Mouse (Mus musculus) urinary bladder, postnatal 14 days (tissue): Measurements from ENCODE around the gene Gpx3.
"Not testable (repeated sequence)": the region's sequence is repeated elsewhere in the genome, so short reads cannot be mapped to it uniquely, and the experiment has no call there.

ENCODE experiments used
- DNase-seq: peaks from one replicate; pipeline ENCODE4 v3.0.0; 2021; ENCODE audit warnings: low spot score

The Gpx3 gene

GRCm38 (mm10) chr11:54939501-54939900 lies 37.2 kb downstream of the Gpx3 start:
- DNase-seq: no peak

- no peak for DNase-seq
These were observed 37.8 kb downstream of the Gpx3 start for GRCm38 (mm10) chr11:54940056-54940455.

GRCm38 (mm10) chr11:54944702-54945101 lies 42.4 kb downstream of the Gpx3 start:
- DNase-seq: no peak

DNA sequence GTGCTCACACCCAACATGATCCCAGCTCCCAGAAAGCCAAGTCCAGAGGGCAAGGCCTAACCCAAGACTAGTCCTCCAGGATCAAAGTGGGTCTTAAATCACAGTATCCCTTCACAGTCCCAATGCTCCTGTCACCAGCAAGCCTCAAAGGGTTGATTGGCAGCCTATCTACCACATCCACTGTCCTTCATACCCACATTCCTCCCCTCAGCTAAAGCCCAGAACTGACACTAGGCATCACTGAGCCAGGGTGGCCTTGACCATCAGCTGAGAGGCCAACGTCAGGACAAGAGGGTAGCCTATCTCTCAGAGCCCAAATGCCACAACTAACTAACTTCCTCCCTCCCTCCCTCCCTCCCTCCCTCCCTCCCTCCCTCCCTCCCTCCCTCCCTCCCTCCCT lies 47.5 kb downstream of the Gpx3 start:
- DNase-seq: no peak

DNA sequence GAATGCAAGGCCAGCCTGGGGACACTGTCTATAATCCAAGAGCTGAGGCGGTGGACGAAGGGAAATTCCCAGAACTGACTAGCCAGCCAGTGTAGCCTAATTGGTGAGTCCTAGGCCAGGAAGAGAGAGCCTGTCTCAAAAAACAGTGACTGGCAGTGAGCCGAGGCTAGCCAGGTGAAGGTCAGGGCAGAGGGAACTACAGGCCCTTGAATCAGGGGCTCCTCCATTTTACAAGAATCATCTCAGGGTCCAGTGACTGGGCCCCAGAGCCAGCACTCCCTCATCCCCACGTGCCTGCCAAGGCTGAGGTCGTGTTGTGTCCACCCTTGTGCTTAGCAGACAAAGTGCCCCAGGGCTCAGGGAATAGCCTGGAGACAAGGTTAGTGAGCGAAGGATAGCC lies 48.4 kb downstream of the Gpx3 start:
- no peak for DNase-seq

DNA sequence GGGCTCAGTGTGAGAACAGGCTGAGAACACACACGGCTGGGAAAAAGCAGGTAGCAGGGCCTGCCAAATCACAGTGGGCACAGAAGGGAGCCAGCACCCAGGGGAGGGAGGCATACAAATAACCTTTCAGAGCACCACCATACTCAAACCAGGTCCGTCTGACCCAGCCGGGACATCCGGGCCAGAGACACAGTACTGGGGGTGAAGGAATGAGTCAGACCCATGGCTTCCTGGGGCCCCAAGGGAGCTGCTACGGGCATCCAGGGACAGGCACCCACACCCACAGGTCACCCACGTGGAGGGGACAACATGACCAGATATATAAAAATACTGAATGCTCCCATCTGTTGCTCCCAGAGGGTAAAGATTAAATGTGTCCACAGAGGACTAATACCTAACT lies 50.4 kb downstream of the Gpx3 start:
- DNase-seq: no peak

- DNase-seq: no peak
These were observed 51.8 kb downstream of the Gpx3 start for GRCm38 (mm10) chr11:54953993-54954446.

- DNase-seq: no peak
These were observed 52.5 kb downstream of the Gpx3 start for GRCm38 (mm10) chr11:54954716-54955115.

DNA sequence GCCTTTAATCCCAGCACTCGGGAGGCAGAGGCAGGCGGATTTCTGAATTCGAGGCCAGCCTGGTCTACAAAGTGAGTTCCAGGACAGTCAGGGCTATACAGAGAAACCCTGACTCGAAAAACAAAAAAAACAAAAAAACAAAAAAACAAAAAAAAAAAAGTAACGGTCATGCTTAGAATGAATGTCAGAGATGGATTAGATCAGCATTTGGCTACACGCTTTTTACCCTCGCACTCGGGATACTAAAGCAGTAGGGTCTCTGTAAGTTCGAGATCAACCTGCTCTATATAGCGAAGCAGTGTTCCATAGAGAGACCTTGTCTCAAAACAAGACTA lies 53.1 kb downstream of the Gpx3 start:
- not testable (repeated sequence) for DNase-seq

GRCm38 (mm10) chr11:54955735-54956480 lies 53.7 kb downstream of the Gpx3 start:
- DNase-seq: peak; percentile 99

DNA sequence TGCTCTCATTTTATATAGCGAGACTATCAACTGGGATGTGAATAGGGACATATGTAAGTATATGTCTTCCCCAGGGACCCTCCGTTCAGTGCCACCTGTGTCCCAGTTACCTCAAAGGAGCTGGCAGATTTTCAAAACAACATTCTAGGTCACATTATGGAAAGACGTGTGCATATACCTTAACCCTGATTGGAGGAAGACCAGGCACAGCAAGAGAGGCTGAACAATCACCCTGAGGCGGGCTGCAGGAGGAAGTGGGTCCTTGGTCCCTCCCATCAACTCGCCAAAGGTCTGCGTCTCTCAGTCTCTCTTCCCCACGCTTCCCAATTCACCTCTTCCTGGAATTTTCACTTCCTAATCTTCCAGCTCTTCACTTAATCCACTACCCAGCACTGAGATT lies 54.7 kb downstream of the Gpx3 start:
- DNase-seq: no peak

DNA sequence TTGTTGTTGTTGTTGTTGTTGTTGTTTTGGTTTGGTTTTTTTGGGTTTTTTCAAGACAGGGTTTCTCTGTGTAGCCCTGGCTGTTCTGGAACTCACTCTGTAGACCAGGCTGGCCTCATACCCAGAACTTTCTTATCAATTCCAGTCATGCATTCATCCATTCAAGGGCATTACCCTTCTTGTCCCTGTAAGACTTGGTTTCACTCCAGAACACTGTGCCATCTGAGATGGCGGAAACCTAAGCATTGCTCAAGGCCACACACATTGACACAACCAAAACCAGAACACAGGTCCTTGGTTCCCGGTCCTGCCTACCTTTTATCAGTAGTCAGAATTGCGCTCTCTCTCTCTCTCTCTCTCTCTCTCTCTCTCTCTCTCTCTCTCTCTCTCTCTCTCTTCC lies 55.5 kb downstream of the Gpx3 start:
- not testable (repeated sequence) for DNase-seq

- DNase-seq: no peak
These were observed 56.4 kb downstream of the Gpx3 start for GRCm38 (mm10) chr11:54958571-54959073.
